Mouse (Mus musculus): ENCODE measurements at regions not wholly inside any gene's neighbourhood (a gene's known extent, or its start where the extent isn't known, plus 50 kb on each side); places are given as distances from the start of the nearest gene placed in this dataset.

DNA sequence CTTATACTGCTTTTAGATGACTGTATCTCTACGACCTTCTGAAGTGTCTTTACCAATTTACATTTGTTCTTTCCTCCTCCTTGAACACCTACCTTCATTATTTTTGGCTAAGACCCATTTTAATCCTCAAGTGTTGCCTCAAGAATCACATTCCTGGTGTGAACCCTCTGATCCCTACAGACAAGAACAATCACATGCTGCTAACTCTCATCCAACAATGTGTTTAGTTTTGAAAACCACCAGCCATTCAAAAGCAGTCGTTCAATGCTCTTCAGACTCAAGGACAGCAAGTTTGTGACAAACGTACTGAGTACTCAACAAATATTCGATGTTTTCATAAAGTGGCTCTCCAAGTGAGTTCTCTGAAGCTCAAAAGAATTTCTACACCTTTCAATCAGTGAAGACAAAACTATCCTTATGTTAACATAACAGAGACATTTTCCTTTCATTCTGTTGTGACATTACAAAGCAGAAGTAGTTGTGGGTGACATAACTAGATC lies 898.9 kb upstream of the Acvr2a start:
- no peaks in the 10 kb centered on the region for H3K79me2 ChIP-seq (ENCODE audit: control insufficient read depth, insufficient read depth)
- H3K27me3 ChIP-seq (ENCODE audit: control insufficient read depth, insufficient read depth, insufficient read length), result no peaks in the 10 kb centered on the region
- no peaks in the 10 kb centered on the region for H3K36me3 ChIP-seq (ENCODE audit: control insufficient read depth, insufficient read depth)
- H3K4me3 ChIP-seq, result no peak overlapping the region
- no peak for TF ChIP-seq MYOG (IDR thresholded peaks at IDR 0.05; ENCODE audit: control insufficient read depth in 1 of 3, insufficient read depth in 1 of 3, insufficient read length in 2 of 3, low read depth in 2 of 3)
- no peak for TF ChIP-seq TCF12 (IDR thresholded peaks at IDR 0.05; ENCODE audit: insufficient read depth, poor library complexity, severe bottlenecking)
- TF ChIP-seq REST (IDR thresholded peaks at IDR 0.05; ENCODE audit: insufficient read depth, insufficient read length), result no peak
- no peak for TF ChIP-seq MAX (IDR thresholded peaks at IDR 0.05; ENCODE audit: low read depth)
- TF ChIP-seq POLR2A (IDR thresholded peaks at IDR 0.05; ENCODE audit: insufficient read length, low read depth), result no peak
- no peak for TF ChIP-seq TCF3 (IDR thresholded peaks at IDR 0.05; ENCODE audit: insufficient read length, low read depth)
- no peak for TF ChIP-seq POLR2AphosphoS2 (IDR thresholded peaks at IDR 0.05; ENCODE audit: insufficient read length, low read depth)
- TF ChIP-seq CEBPB (IDR thresholded peaks at IDR 0.05; ENCODE audit: insufficient read depth, poor library complexity, severe bottlenecking), result no peak
- no peak for TF ChIP-seq SRF (IDR thresholded peaks at IDR 0.05; ENCODE audit: control insufficient read depth, insufficient read length, low read depth)
- TF ChIP-seq MYOD1 (IDR thresholded peaks at IDR 0.05; ENCODE audit: control insufficient read depth in 1 of 3, insufficient read length in 2 of 3, low read depth in 2 of 3), result no peak
- TF ChIP-seq USF1 (IDR thresholded peaks at IDR 0.05; ENCODE audit: low read depth), result no peak
- TF ChIP-seq E2F4 (IDR thresholded peaks at IDR 0.05; ENCODE audit: insufficient read depth), result no peak
- H3K4me2 ChIP-seq (ENCODE audit: low read depth), result no peak overlapping the region
- H3ac ChIP-seq (ENCODE audit: control insufficient read depth, insufficient read length), result no peak overlapping the region

DNA sequence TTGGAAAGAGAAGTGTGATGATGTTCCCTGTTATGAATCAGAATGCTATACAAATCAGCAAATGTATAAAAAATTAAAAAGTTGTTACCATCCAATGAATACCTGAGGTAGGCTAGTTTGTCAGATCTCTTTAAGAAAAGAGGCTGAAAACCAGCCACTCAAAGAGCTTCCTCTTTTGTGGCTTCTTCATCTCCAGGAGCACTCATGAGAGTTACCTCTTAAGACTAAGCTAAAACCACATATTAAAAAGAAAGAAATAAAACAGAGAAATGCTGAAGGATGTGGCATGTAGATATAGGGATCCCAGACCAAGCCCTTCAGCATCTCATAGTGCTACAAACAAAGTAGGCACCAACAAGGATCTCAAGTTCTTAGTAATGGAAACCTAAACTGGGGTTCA lies 890.9 kb upstream of the Acvr2a start:
- H3K4me2 ChIP-seq (ENCODE audit: low read depth), result no peak overlapping the region
- H3K36me3 ChIP-seq (ENCODE audit: control insufficient read depth, insufficient read depth), result no peaks in the 10 kb centered on the region
- H3K27me3 ChIP-seq (ENCODE audit: control insufficient read depth, insufficient read depth, insufficient read length), result no peaks in the 10 kb centered on the region
- H3ac ChIP-seq (ENCODE audit: control insufficient read depth, insufficient read length), result no peak overlapping the region
- H3K79me2 ChIP-seq (ENCODE audit: control insufficient read depth, insufficient read depth), result no peaks in the 10 kb centered on the region
- H3K4me3 ChIP-seq, result no peak overlapping the region
- TF ChIP-seq MAX (IDR thresholded peaks at IDR 0.05; ENCODE audit: low read depth), result no peak

DNA sequence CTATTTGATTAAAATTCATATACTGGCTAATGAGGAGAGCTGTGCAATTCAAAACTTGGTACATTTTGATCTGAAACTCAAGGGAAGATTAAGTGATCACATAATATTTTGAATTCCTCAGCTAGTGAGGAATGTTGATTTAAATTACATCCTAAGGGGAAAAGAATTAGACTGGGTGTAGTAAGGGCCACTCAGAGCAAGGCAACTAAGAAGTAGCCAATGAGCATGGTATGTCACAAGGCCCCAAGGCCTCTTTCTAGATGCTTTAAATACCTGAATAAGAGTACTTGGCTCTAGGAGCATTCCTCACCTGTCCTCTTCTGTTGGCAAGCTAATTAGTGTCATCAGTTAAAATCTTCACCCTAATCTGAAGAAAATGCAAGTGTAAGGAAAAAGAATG lies 887.3 kb upstream of the Acvr2a start:
- Histone ChIP-seq H3K79me2 (ENCODE audit: control insufficient read depth, insufficient read depth) (no peaks in the 10 kb centered on the region), H3K4me3 (no peak overlapping the region), H3K27me3 (ENCODE audit: control insufficient read depth, insufficient read depth, insufficient read length) (no peaks in the 10 kb centered on the region), H3ac (ENCODE audit: control insufficient read depth, insufficient read length) (no peak overlapping the region), H3K4me2 (ENCODE audit: low read depth) (no peak overlapping the region), H3K36me3 (ENCODE audit: control insufficient read depth, insufficient read depth) (no peaks in the 10 kb centered on the region)
- TF ChIP-seq TCF12 (IDR thresholded peaks at IDR 0.05; ENCODE audit: insufficient read depth, poor library complexity, severe bottlenecking) (no peak), MYOD1 (IDR thresholded peaks at IDR 0.05; ENCODE audit: control insufficient read depth in 1 of 3, insufficient read length in 2 of 3, low read depth in 2 of 3) (no peak), TCF3 (IDR thresholded peaks at IDR 0.05; ENCODE audit: insufficient read length, low read depth) (no peak), MYOG (IDR thresholded peaks at IDR 0.05; ENCODE audit: control insufficient read depth in 1 of 3, insufficient read depth in 1 of 3, insufficient read length in 2 of 3, low read depth in 2 of 3) (no peak)

DNA sequence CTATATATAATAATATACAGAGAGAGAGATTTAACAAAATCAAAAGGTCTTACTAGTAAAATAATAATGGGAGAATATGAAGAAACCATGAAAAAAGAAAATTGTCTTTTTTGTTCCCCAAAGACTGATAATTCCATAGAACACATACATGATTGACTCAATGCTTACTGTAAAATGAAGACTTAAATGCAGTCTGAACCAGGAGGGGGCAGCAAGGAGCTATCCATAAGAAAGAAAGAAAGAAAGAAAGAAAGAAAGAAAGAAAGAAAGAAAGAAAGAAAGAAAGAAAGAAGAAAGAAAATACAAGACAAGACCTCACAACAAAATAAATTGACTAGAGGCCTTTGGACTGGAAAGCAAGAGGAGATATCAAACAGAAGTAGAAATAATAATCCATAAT lies 868.8 kb upstream of the Acvr2a start:
- no peak overlapping the region for H3ac ChIP-seq (ENCODE audit: control insufficient read depth, insufficient read length)
- no peak for TF ChIP-seq USF1 (IDR thresholded peaks at IDR 0.05; ENCODE audit: low read depth)
- no peak for TF ChIP-seq MYOG (IDR thresholded peaks at IDR 0.05; ENCODE audit: control insufficient read depth in 1 of 3, insufficient read depth in 1 of 3, insufficient read length in 2 of 3, low read depth in 2 of 3)
- TF ChIP-seq MAX (IDR thresholded peaks at IDR 0.05; ENCODE audit: low read depth), result no peak
- no peak for TF ChIP-seq SRF (IDR thresholded peaks at IDR 0.05; ENCODE audit: control insufficient read depth, insufficient read length, low read depth)
- no peak for TF ChIP-seq POLR2A (IDR thresholded peaks at IDR 0.05; ENCODE audit: insufficient read length, low read depth)
- no peak for TF ChIP-seq CEBPB (IDR thresholded peaks at IDR 0.05; ENCODE audit: insufficient read depth, poor library complexity, severe bottlenecking)
- no peak for TF ChIP-seq POLR2AphosphoS2 (IDR thresholded peaks at IDR 0.05; ENCODE audit: insufficient read length, low read depth)
- TF ChIP-seq REST (IDR thresholded peaks at IDR 0.05; ENCODE audit: insufficient read depth, insufficient read length), result no peak
- TF ChIP-seq TCF3 (IDR thresholded peaks at IDR 0.05; ENCODE audit: insufficient read length, low read depth), result no peak
- no peak for TF ChIP-seq MYOD1 (IDR thresholded peaks at IDR 0.05; ENCODE audit: control insufficient read depth in 1 of 3, insufficient read length in 2 of 3, low read depth in 2 of 3)
- no peak for TF ChIP-seq E2F4 (IDR thresholded peaks at IDR 0.05; ENCODE audit: insufficient read depth)
- TF ChIP-seq TCF12 (IDR thresholded peaks at IDR 0.05; ENCODE audit: insufficient read depth, poor library complexity, severe bottlenecking), result no peak
- H3K79me2 ChIP-seq (ENCODE audit: control insufficient read depth, insufficient read depth), result no peaks in the 10 kb centered on the region
- H3K27me3 ChIP-seq (ENCODE audit: control insufficient read depth, insufficient read depth, insufficient read length), result no peaks in the 10 kb centered on the region
- H3K4me3 ChIP-seq, result no peak overlapping the region
- H3K36me3 ChIP-seq (ENCODE audit: control insufficient read depth, insufficient read depth), result no peaks in the 10 kb centered on the region
- no peak overlapping the region for H3K4me2 ChIP-seq (ENCODE audit: low read depth)

DNA sequence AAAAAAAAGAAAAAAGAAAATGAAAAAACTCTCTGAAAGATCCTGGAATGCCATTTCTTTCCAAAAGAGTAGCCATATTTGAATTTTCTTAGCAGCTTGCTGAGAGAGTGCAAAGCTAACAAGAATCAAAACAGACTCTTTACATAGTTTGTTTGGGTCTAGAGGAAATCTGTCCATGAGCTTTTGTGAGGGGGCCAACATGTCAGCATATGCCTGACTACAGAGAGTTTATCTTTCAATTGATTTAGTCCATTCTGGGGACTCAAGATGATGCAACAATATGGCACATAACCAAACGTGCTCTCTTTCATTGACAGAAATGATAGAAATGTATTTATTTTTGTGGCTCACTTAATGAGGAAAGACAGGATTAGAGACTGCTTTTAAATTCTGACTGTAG lies 822.8 kb upstream of the Acvr2a start:
- Histone ChIP-seq H3K79me2 (ENCODE audit: control insufficient read depth, insufficient read depth) (no peaks in the 10 kb centered on the region), H3K4me2 (ENCODE audit: low read depth) (no peak overlapping the region), H3K36me3 (ENCODE audit: control insufficient read depth, insufficient read depth) (no peaks in the 10 kb centered on the region), H3ac (ENCODE audit: control insufficient read depth, insufficient read length) (no peak overlapping the region), H3K27me3 (ENCODE audit: control insufficient read depth, insufficient read depth, insufficient read length) (no peaks in the 10 kb centered on the region), H3K4me3 (no peak overlapping the region)
- no peak for TF ChIP-seq MYOD1 (IDR thresholded peaks at IDR 0.05; ENCODE audit: control insufficient read depth in 1 of 3, insufficient read length in 2 of 3, low read depth in 2 of 3)
- no peak for TF ChIP-seq USF1 (IDR thresholded peaks at IDR 0.05; ENCODE audit: low read depth)
- TF ChIP-seq E2F4 (IDR thresholded peaks at IDR 0.05; ENCODE audit: insufficient read depth), result no peak
- no peak for TF ChIP-seq MAX (IDR thresholded peaks at IDR 0.05; ENCODE audit: low read depth)
- no peak for TF ChIP-seq REST (IDR thresholded peaks at IDR 0.05; ENCODE audit: insufficient read depth, insufficient read length)
- no peak for TF ChIP-seq SRF (IDR thresholded peaks at IDR 0.05; ENCODE audit: control insufficient read depth, insufficient read length, low read depth)
- TF ChIP-seq MYOG (IDR thresholded peaks at IDR 0.05; ENCODE audit: control insufficient read depth in 1 of 3, insufficient read depth in 1 of 3, insufficient read length in 2 of 3, low read depth in 2 of 3), result no peak
- no peak for TF ChIP-seq POLR2AphosphoS2 (IDR thresholded peaks at IDR 0.05; ENCODE audit: insufficient read length, low read depth)
- no peak for TF ChIP-seq TCF3 (IDR thresholded peaks at IDR 0.05; ENCODE audit: insufficient read length, low read depth)
- TF ChIP-seq POLR2A (IDR thresholded peaks at IDR 0.05; ENCODE audit: insufficient read length, low read depth), result no peak
- no peak for TF ChIP-seq TCF12 (IDR thresholded peaks at IDR 0.05; ENCODE audit: insufficient read depth, poor library complexity, severe bottlenecking)
- TF ChIP-seq CEBPB (IDR thresholded peaks at IDR 0.05; ENCODE audit: insufficient read depth, poor library complexity, severe bottlenecking), result no peak
